Mouse (Mus musculus) adrenal gland, adult 2 months (tissue): Measurements from ENCODE around the gene Lama2. TPM values are rescaled to one million over a fixed set of nuclear protein-coding genes. Genes with fewer than 3 reads are reported as not detected.

Experiments
- DNase-seq: peaks from one replicate; pipeline ENCODE4 v3.0.0; 2021
- long read RNA-seq: library from polyadenylated mRNA; stranded (forward); transcript quantifications from one replicate; pipeline ENCODE4 v2.0.0, GENCODE M21; 2021
- polyA plus RNA-seq: library from polyadenylated mRNA; depleted of rRNA; stranded (reverse); fragments of >200 nt; gene quantifications from 2 replicates; pipeline ENCODE4 v1.2.3, GENCODE M21; 2012; rRNA removed
- total RNA-seq, 2 experiments: library from RNA; stranded (reverse); gene quantifications; 2 replicates each; pipeline ENCODE4 v1.2.3; 2021

The Lama2 gene
- total RNA-seq (10 to 100 TPM; 24.9 to 30.7 TPM), polyA plus RNA-seq (4.5 and 7.9 TPM in 2 replicates)
- long read RNA-seq: 0 reads

DNA sequence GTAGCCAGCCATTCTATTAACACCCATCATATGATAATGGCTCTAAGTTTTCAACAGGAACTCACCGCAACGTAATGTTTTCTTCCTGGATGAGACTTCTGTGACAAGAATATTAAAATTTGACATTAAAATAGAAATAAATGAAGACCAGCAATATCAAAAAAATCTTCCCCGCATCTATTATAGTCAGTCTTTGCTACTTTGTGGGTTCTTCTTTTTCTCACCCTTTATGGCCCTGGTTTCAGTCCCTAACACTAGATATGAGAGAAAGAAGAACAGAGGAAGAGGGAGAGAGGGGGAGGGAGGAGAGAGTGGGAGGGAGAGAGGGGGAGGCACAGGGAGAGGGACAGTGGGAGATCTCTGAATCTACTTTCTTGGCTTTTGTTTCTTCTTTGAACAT, at the start of gene Lama2:
Gene Lama2 (minus strand): TSS at position 101 of the 400 bp plus-strand sequence.
- DNase-seq: no peak

DNA sequence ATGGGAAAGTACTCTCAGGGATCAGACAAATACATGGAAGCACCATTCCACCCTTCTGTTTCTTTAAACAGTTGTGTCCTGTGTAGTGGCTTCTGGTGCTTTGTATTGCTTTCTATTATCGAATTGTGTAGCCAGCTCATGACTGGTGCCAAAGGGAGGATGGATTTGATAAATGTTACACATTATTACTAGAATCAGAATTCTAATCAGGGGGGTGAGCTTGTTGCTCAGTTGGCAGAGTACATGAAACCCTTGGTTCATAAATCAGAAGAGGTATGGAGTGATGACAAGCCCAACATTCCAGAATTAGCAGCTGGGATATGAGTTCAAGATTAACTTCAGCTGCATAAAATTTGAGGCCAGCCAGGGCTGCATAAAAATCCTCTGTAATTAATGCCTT, 44.8 kb upstream of the Lama2 start:
- no peak for DNase-seq

DNA sequence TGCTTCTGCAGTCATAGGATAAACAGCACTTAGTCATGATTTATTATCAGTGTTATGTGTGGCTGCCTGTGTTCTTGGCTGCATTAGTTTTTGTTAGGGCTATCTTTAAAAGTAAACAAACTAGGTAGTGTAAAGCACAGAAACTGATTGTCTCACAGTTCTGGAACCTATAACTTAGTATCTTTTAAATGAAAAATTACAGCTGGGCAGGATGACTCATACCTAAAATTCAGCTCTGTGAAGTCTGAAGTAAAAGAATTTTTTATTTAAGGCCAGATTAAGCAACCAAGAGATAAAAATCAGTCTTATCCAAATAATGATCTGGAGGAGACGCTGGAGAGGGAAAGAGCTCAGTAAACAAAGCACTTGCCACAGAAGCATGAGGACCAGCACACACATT, 43.8 kb upstream of the Lama2 start:
- DNase-seq: no peak

DNA sequence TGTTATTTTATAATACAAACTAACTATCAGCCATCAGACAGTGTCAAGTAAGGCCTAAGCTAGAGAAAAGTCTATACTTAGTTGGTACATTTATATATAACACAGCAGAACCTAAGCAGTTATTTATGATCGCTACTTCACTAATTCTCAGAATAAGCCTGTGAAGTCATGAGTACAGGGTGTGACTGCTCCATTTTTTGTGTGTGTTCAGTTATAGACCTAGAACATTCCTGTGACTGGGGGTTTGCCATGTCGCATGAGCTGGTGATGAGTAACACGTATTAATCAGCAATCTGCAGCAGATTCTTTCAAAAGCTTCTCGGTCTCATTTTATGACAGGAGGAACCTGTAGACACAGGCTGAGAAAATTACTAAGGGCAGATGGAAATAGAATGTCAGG, 34.6 kb upstream of the Lama2 start:
- DNase-seq: no peak

DNA sequence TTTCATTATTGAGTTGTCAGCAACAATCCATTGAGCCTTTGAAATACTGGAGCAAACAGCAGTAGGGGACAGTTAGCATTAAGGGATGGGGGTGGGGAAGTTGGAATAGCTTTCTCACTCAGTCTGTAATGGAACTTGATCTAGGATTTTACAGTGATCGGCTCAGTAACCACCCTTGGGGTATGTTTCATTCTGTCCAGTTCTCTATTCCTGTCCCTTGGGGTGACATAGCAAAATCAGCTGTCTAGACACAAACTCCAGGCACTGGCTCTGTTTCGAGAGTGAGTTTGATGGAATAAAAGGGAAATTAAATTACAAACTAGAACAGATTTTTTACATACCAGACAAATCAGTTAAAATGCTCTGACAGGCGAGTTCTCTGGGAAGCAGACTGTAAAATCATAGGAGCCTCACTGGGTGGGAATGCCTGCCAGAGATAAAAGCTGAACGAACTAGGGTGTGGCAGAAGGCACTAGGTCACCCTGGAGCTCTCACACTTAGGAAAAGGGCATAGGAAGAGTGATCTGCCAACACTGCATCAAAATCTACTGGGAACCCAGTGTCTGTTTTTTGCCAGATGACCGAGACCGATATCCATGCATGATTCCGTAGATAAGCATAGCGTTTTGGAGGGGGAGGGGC, 33.3 kb upstream of the Lama2 start:
- DNase-seq: no peak

GRCm38 (mm10) chr10:27635721-27636120, 16.2 kb upstream of the Lama2 start:
- no peak for DNase-seq

DNA sequence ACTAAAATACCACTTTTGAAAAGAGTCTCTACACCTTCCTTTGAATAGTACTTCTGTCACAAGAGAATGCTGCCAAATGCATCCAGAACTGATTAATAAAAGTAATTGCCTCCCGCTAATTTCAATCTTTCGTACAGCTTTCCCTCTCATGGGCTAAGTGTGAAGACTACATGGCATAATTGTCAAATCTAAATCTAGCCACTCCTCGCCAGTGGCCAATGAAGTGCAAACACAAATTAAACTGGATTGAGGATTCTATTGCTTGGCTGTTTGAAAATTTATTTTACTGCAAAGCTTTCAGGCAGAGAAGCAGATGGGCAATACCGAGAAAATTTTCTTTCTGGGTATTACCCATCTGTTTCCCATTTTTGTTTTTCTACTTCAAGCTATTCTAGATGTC, 11.4 kb upstream of the Lama2 start:
- no peak for DNase-seq

GRCm38 (mm10) chr10:27621697-27622449, 2.3 kb upstream of the Lama2 start:
- DNase-seq: no peak

DNA sequence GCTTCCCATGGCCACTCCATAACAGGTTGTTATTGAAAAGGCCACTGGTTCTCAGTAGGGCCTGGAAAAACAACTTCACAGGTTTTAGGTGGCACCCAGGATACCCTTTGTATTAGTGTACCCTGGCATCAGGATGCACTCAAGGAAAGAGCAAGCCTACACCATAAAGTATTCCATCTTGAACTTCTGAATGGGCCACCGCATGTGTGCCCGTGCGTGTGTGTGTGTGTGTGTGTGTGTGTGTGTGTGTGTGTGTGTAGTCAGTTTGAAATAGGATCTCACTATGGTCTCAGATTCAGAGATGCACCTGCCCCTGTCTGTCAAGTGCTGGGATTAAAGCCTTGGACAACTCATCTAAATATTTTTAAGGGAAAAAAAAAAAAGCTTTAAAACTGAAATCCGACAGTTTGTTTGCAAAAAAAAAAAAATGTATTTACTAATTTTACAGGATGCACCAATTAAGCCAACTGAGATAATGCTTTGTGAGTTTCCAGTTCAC, 2.0 kb downstream of the Lama2 start:
- DNase-seq: no peak

- no peak for DNase-seq
Measured at GRCm38 (mm10) chr10:27616641-27617415, 2.7 kb downstream of the Lama2 start.

DNA sequence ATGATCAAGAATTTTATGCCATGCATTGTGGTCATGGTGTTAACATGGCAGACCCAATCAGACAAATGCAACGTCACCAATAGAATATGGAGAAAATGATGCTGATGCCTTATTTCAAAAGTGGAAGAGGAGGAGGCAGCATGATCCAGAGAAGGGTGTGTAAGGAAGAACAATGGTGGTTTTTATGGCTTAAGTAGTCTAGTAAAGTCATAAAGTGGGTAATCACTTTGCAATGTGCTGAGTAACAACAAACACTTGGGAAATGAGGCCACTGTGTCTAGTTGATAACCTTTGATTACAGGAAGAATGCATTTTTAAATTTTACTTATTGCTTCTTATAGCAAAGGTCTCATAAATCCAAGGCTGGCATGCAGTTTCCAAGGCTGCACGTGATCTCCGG, 23.9 kb downstream of the Lama2 start:
- no peak for DNase-seq

- DNase-seq: no peak
Measured at GRCm38 (mm10) chr10:27533217-27533616, 86.3 kb downstream of the Lama2 start.

DNA sequence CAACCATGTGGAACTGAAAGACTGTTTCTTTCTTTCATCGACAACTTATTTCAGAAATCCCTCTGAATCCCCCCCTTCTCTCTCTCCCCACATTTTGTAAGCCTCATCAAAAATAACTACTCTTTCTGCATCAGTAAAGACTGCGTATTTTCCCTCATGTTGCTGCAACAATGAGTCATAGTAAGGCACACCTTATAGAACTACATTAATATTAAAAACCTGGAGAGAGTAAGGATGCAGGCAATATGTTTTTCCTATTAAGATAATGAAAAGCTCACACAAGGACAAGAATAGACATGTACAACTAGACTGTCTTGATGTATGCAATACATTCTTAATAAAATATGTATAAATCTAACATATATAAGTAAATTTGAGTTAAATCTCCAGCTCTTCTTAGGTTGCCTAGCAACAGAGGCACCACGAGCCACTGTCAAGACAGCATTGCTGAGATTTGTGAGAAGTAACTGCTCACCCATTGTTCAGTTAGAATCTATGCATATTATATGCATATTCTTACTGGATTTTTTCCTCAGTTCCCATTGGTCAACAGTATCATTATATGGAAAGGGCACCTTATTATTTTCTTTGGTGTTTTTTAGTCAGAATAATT, 110.6 kb downstream of the Lama2 start:
- DNase-seq: no peak

GRCm38 (mm10) chr10:27500863-27501262, 118.7 kb downstream of the Lama2 start:
- DNase-seq: no peak

GRCm38 (mm10) chr10:27488452-27488851, 131.1 kb downstream of the Lama2 start:
- DNase-seq: no peak

- DNase-seq: no peak
Measured at GRCm38 (mm10) chr10:27484041-27484440, 135.5 kb downstream of the Lama2 start.

GRCm38 (mm10) chr10:27475540-27475939, 144.0 kb downstream of the Lama2 start:
- DNase-seq: no peak

- DNase-seq: no peak
Measured at GRCm38 (mm10) chr10:27468274-27468673, 151.3 kb downstream of the Lama2 start.

GRCm38 (mm10) chr10:27413583-27414465, 205.7 kb downstream of the Lama2 start:
- DNase-seq: no peak

DNA sequence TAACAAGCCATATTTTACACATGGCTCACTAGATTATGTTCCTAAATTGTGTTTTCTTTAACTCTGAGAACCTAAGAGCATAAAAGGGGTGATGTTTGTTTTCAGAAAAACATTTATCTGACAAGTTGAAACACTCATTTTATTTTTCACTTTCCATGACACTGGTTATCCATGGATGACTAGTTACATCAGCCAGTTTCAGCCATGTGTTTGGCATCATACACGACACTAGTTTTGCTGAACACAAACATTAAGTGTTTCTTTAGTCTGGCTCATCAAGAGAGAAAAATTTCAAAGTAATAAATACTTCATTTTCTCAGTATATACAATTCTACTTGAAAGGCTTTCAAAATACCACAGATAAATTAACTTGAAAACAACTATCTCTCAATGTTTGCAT, 228.8 kb downstream of the Lama2 start:
- no peak for DNase-seq

DNA sequence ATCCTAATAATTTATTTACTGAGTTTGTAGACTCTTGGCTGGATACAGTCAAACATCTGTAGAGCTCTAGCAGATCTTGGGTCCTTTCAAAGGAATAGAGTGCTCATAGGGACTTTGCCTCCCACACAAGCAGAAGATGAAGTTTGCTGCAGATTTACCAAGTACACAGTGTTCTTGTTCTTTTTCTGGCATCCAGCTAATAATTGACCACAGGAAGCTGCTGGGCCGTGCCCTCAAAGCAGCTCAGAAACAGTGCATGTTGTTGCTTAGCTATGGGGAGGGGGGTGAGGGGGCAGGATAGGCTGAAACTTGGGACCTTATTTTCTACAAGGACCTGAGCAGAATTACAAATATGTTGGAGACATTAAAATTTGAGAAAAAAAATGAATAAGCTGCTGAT, 232.0 kb downstream of the Lama2 start:
- no peak for DNase-seq
